Mouse (Mus musculus) midbrain, embryonic 10.5 days (tissue): ENCODE results near the gene Psmc3. TPM values are rescaled to one million over a fixed set of nuclear protein-coding genes. Genes with fewer than 3 reads are reported as not detected.
"Not testable (repeated sequence)": the region's sequence is repeated elsewhere in the genome, so short reads cannot be mapped to it uniquely, and the experiment has no call there.

Experiments
- DNase-seq: peaks from one replicate; pipeline ENCODE4 v3.0.0-alpha.2; 2017; ENCODE audit warnings: low spot score
- H3K27ac ChIP-seq: fragments of 300-500 bp; sonication (generic); replicated peaks from 2 replicates; pipeline ENCODE4 v1.5.1; 2016; ENCODE audit warnings: mild to moderate bottlenecking
- H3K27me3 ChIP-seq: fragments of 300-500 bp; sonication (generic); 2 replicates; pipeline ENCODE4 v1.6.1; 2016; ENCODE audit warnings: low read depth, mild to moderate bottlenecking; ENCODE audit not compliant: poor library complexity, severe bottlenecking
- H3K36me3 ChIP-seq: fragments of 300-500 bp; sonication (generic); 2 replicates; pipeline ENCODE4 v1.6.1; 2016; ENCODE audit warnings: mild to moderate bottlenecking, moderate library complexity
- H3K4me1 ChIP-seq: fragments of 300-500 bp; sonication (generic); 2 replicates; pipeline ENCODE4 v1.6.1; 2016
- H3K4me3 ChIP-seq: fragments of 300-500 bp; sonication (generic); 2 replicates; pipeline ENCODE4 v1.5.1; 2016; ENCODE audit warnings: mild to moderate bottlenecking, moderate library complexity
- H3K9me3 ChIP-seq: fragments of 300-500 bp; sonication (generic); replicated peaks from 2 replicates; pipeline ENCODE4 v1.6.1; 2016; ENCODE audit warnings: mild to moderate bottlenecking
- WGBS: fragments of 180-500 bp; shearing (Covaris S2); methylation state at CpG from one replicate; pipeline ENCODE4 v1.1.7; 2016; 5-methylcytosine and 5-hydroxymethylcytosine counted together
- polyA plus RNA-seq: library from polyadenylated mRNA; unstranded; fragments of >200 nt; fragmentation: Nextera tagmentation; extraction: Ambion mirVana; gene quantifications from 2 replicates; pipeline ENCODE4 v1.2.1, GENCODE M21; 2016

Psmc3 gene
- polyA plus RNA-seq, 1 experiment from 2014 or later = 363 TPM

DNA sequence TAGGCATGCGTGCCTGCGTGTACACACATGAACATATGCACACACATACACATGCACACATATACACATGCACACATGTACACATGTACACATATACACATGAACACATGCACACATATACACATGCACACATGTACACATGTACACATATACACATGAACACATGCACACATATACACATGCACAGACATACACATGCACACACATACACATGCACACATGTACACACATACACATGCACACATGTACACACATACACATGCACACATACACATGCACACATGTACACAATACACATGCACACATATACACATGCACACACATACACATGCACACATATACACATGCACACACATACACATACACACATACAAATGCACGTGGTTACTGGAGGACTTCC lies 58.0 kb downstream of the Psmc3 start:
- not testable (repeated sequence) for H3K4me3 ChIP-seq, H3K9me3 ChIP-seq, H3K36me3 ChIP-seq, H3K4me1 ChIP-seq, H3K27ac ChIP-seq, DNase-seq
- H3K27me3 ChIP-seq = peaks cover 15% of the 10 kb centered on the region
- WGBS = 91% methylated on average over 3 of the region's 3 CpGs

- H3K36me3 ChIP-seq = no peaks in the 10 kb centered on the region
- H3K9me3 ChIP-seq = no peaks in the 10 kb centered on the region
- no peak overlapping the region for H3K27ac ChIP-seq
- no peak for DNase-seq
- peaks cover 9% of the 10 kb centered on the region for H3K4me1 ChIP-seq
- peaks cover 18% of the 10 kb centered on the region for H3K27me3 ChIP-seq
- WGBS = 67% methylated on average over 4 of the region's 4 CpGs
- no peak overlapping the region for H3K4me3 ChIP-seq
These were observed 58.7 kb downstream of the Psmc3 start for GRCm38 (mm10) chr2:91112491-91112890.

DNA sequence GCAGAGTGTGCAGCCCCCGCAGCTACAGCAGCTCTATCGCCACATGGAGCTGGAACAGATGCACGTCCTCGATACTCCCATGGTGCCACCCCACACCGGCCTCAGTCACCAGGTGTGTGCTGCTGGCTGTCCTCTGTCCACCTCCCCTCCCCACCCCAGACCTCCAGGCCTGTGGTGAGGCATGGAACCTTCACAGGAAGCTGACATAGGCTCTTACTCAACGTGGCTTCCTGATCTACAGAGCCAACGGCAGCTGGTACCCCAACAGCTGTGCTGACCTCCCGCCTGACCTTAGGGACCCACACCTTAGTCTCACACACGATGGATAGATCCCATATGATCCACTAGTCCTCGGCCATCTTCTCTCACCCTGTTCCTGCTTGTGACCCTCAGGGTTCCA lies 59.5 kb downstream of the Psmc3 start:
- Histone ChIP-seq H3K4me1 (peaks cover 9% of the 10 kb centered on the region), H3K4me3 (no peak overlapping the region), H3K27ac (no peak overlapping the region), H3K9me3 (no peaks in the 10 kb centered on the region), H3K36me3 (no peaks in the 10 kb centered on the region), H3K27me3 (peaks cover 18% of the 10 kb centered on the region)
- DNase-seq = no peak
- 79% methylated on average over 10 of the region's 10 CpGs for WGBS

DNA sequence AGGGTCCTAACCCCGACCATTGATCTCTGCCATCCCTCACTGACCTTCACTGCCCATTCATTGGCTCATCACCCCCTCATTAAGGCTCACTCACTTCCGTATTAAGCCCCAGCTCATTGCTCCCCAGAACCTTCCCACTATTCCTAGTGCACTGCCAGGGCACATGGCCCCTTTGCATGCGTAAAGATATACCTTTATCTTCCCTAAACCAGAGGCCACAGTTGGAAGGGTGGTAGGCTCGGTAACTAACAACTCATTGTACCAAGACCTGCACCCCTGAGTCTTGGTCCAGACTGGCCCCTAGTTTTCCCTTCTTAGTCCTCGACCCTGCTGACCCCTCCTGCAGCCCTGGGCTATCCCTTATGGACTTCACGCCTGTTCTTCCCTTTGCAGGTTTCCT lies 60.0 kb downstream of the Psmc3 start:
- Histone ChIP-seq H3K36me3 (no peaks in the 10 kb centered on the region), H3K4me1 (peaks cover 9% of the 10 kb centered on the region), H3K27me3 (peaks cover 18% of the 10 kb centered on the region), H3K27ac (no peak overlapping the region), H3K9me3 (no peaks in the 10 kb centered on the region), H3K4me3 (no peak overlapping the region)
- no peak for DNase-seq
- 66% methylated on average over 6 of the region's 6 CpGs for WGBS

GRCm38 (mm10) chr2:91114781-91115577 lies 61.2 kb downstream of the Psmc3 start:
- DNase-seq = peak; percentile 95
- Histone ChIP-seq H3K27ac (peak overlapping the region; percentile 82), H3K27me3 (peaks cover 18% of the 10 kb centered on the region), H3K4me1 (peaks cover 9% of the 10 kb centered on the region), H3K4me3 (peak overlapping the region; percentile 64), H3K9me3 (no peaks in the 10 kb centered on the region), H3K36me3 (no peaks in the 10 kb centered on the region)
- WGBS = 7% methylated on average over 42 of the region's 42 CpGs

DNA sequence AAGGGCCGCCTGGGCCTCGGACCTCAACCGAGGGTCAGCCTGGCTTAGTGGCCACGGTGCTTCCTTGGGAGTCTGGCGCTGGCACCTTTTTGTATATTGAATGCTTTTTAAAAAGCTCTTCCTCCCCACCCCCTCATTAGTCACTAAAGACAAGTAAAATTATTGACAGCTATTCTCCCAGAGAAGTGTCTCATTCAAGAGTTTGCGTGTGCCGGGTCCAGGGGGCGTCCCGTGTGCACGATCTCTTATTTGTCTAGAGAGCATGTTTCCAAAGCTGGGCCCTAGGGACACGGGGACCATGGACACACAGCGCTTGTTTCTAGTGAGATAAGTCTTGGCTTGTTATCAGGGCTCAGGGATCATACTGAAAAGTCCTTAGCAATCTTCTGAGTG lies 61.8 kb downstream of the Psmc3 start:
- Histone ChIP-seq H3K4me1 (peaks cover 9% of the 10 kb centered on the region), H3K27ac (peak overlapping the region; percentile 82), H3K27me3 (peaks cover 18% of the 10 kb centered on the region), H3K9me3 (no peaks in the 10 kb centered on the region), H3K36me3 (no peaks in the 10 kb centered on the region), H3K4me3 (peak overlapping the region; percentile 64)
- 38% methylated on average over 12 of the region's 12 CpGs for WGBS
- no peak for DNase-seq

Other genes with a start within 250 kb of the Psmc3 start
- 251 and 254 TPM in 2 replicates for gene Mtch2, start 206.9 kb upstream of the Psmc3 start, polyA plus RNA-seq
- gene C1qtnf4, start 168.1 kb upstream of the Psmc3 start, polyA plus RNA-seq = 2.3 and 3.8 TPM in 2 replicates
- 57.8 and 58.6 TPM in 2 replicates for gene Kbtbd4, start 149.3 kb upstream of the Psmc3 start, polyA plus RNA-seq
- 194 and 199 TPM in 2 replicates for gene Ndufs3, start 149.2 kb upstream of the Psmc3 start, polyA plus RNA-seq
- gene Celf1, start 113.6 kb upstream of the Psmc3 start, polyA plus RNA-seq = 148 and 158 TPM in 2 replicates
- gene Rapsn, start 18.4 kb upstream of the Psmc3 start, polyA plus RNA-seq = 1.7 and 2.0 TPM in 2 replicates
- gene Slc39a13, start 16.4 kb downstream of the Psmc3 start, polyA plus RNA-seq = 20.5 and 26.3 TPM in 2 replicates
- 3.6 and 5.6 TPM in 2 replicates for gene Spi1, start 28.4 kb downstream of the Psmc3 start, polyA plus RNA-seq
- gene Mybpc3, start 64.1 kb downstream of the Psmc3 start, polyA plus RNA-seq = 0.02 TPM in 1 of 2 replicates, not detected in the other
- 16.9 and 21.2 TPM in 2 replicates for gene Madd, start 129.8 kb downstream of the Psmc3 start, polyA plus RNA-seq
- 2.3 and 3.1 TPM in 2 replicates for gene Nr1h3, start 148.8 kb downstream of the Psmc3 start, polyA plus RNA-seq
- gene Acp2, start 148.9 kb downstream of the Psmc3 start, polyA plus RNA-seq = 28.3 and 35.3 TPM in 2 replicates
- gene Ddb2, start 183.0 kb downstream of the Psmc3 start, polyA plus RNA-seq = 7.9 and 9.4 TPM in 2 replicates
- gene Pacsin3, start 201.9 kb downstream of the Psmc3 start, polyA plus RNA-seq = 38.9 and 40.5 TPM in 2 replicates
- gene Arfgap2, start 211.0 kb downstream of the Psmc3 start, polyA plus RNA-seq = 99.0 and 104 TPM in 2 replicates